Mouse (Mus musculus): ENCODE results near the gene Pfkfb4. TPM values are rescaled to one million over a fixed set of nuclear protein-coding genes. Genes with fewer than 3 reads are reported as not detected.

Pfkfb4 gene
- polyA plus RNA-seq, 1 experiment from 2014 or later, result 3.0 TPM

DNA sequence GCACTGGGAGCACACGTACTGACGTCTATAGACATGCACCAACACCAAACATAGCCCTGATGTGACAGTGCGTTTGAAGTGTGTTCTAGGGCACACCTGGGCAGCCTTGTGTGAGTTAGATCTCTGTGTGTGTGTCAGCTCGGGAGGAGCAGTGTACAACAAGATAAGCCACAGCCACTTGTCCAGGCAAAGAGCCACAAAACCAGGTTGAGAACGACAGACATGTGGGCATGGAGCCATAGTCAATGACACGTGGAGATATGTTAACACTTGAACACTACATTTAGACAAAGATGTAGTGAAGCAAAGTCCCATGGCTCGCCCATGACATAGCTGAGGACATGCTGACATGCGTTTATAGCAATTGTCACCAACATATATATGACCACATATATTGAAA is 21.0 kb upstream of the Pfkfb4 start:
- Histone ChIP-seq H3K27me3 (replicated peaks) (no peaks in the 10 kb centered on the region), H3K9me3 (replicated peaks) (no peaks in the 10 kb centered on the region), H3K27ac (ENCODE audit: poor library complexity, severe bottlenecking) (no peak overlapping the region), H3K4me2 (no peak overlapping the region), H3K9ac (no peak overlapping the region), H3K4me1 (replicated peaks) (no peaks in the 10 kb centered on the region), H3K36me3 (no peaks in the 10 kb centered on the region), H3K4me3 (no peak overlapping the region)
- no peak for ATAC-seq (ENCODE audit: insufficient number of reproducible peaks, low FRiP score)
- 71% methylated on average over 8 of the region's 8 CpGs for WGBS

DNA sequence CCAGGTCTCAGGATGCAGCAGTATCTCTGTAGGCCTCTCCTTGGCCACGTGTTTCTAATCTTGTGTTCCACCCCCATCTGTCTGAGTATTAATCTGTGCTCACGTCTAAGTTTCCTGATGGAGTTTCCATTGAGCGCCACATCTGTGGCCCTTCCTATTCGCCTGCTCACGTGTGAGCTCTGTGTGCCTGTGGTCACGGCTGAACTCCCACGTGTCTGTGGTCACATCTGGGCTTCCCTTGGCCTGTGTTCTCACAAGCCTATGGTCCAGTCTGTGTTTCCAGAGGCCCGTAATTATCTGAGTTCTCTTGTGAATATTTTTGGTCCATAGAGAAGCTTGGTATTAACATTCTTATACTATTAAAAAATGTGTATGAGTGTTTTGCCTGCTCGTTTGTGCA is 15.1 kb upstream of the Pfkfb4 start:
- Histone ChIP-seq H3K4me3 (no peak overlapping the region), H3K27ac (ENCODE audit: poor library complexity, severe bottlenecking) (no peak overlapping the region), H3K4me1 (replicated peaks) (0 out of 2 replicates have a peak, but pooled peaks cover 3% of the 10 kb centered on the region), H3K9ac (no peak overlapping the region), H3K27me3 (replicated peaks) (no peaks in the 10 kb centered on the region), H3K36me3 (no peaks in the 10 kb centered on the region), H3K9me3 (replicated peaks) (no peaks in the 10 kb centered on the region), H3K4me2 (no peak overlapping the region)
- WGBS, result 77% methylated on average over 9 of the region's 9 CpGs
- ATAC-seq (ENCODE audit: insufficient number of reproducible peaks, low FRiP score), result no peak

DNA sequence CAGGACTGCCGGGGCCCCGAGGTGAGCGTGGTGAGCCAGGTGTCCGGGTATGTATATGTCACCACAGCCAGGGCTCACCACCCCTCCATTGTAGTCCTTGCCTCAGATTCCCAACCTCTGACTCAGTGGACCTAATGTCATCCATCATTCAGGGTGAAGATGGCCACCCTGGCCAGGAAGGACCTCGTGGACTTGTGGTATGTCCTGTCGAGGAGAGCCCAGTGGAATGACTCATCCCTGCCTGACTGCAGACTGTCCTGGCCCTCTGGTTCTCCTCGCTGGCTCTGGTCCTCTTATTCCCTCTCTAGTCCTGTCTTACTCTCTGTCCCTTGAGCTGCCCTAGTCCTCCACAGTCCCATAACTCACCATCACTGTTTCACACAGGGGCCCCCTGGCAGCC is 13.6 kb upstream of the Pfkfb4 start:
- Histone ChIP-seq H3K9ac (no peak overlapping the region), H3K4me2 (no peak overlapping the region), H3K36me3 (no peaks in the 10 kb centered on the region), H3K27me3 (replicated peaks) (no peaks in the 10 kb centered on the region), H3K27ac (ENCODE audit: poor library complexity, severe bottlenecking) (no peak overlapping the region), H3K4me3 (no peak overlapping the region), H3K4me1 (replicated peaks) (0 out of 2 replicates have a peak, but pooled peaks cover 3% of the 10 kb centered on the region), H3K9me3 (replicated peaks) (no peaks in the 10 kb centered on the region)
- ATAC-seq (ENCODE audit: insufficient number of reproducible peaks, low FRiP score), result 0 out of 2 replicates have a peak, but pooled peaks have one; percentile 10
- 63% methylated on average over 7 of the region's 7 CpGs for WGBS

DNA sequence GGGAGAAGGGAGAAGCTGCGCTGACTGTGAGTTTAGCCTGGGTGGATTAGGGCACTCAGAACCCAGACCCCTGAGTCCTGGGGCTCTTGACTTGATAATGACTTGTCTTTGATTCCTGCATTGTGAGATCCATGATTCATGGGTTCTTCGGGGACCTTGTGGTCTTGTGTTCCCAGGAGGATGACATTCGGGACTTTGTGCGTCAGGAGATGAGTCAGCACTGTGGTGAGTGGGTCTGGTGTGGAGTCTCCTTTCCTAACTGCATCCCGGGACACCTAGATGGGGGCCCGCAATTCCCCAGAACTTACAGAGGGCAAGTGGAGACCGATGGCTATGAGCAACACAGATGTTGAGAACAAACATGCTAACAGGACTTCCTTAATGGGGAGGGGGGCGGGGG is 9.1 kb upstream of the Pfkfb4 start:
- no peak for ATAC-seq (ENCODE audit: insufficient number of reproducible peaks, low FRiP score)
- H3K9me3 ChIP-seq (replicated peaks), result no peaks in the 10 kb centered on the region
- no peaks in the 10 kb centered on the region for H3K36me3 ChIP-seq
- 77% methylated on average over 8 of the region's 8 CpGs for WGBS
- H3K4me1 ChIP-seq (replicated peaks), result 0 out of 2 replicates have a peak, but pooled peaks cover 3% of the 10 kb centered on the region
- H3K27ac ChIP-seq (ENCODE audit: poor library complexity, severe bottlenecking), result no peak overlapping the region
- H3K9ac ChIP-seq, result no peak overlapping the region
- H3K4me2 ChIP-seq, result no peak overlapping the region
- H3K27me3 ChIP-seq (replicated peaks), result no peaks in the 10 kb centered on the region; the same call in 1 of the 2 replicates
- H3K4me3 ChIP-seq, result no peak overlapping the region

DNA sequence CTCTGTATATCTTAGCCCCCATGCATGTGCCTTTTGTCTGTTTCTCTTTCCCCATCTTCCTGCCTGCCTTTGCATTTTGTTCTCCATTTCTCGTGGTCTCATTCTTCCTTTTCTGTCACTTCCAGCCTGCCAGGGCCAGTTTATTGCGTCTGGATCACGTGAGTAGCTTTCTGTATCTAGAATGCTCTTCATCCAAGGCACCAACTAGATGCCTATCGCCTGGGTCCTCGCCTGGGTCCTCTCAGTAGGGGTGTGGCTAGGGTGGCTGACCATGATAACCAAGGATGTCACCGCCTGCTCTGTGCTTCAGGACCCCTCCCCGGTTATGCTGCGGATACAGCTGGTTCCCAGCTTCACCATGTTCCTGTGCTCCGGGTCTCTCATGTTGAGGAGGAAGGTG is 8.4 kb upstream of the Pfkfb4 start:
- 63% methylated on average over 9 of the region's 9 CpGs for WGBS
- H3K36me3 ChIP-seq, result no peaks in the 10 kb centered on the region
- H3K27ac ChIP-seq (ENCODE audit: poor library complexity, severe bottlenecking), result no peak overlapping the region
- H3K9me3 ChIP-seq (replicated peaks), result no peaks in the 10 kb centered on the region
- H3K9ac ChIP-seq, result no peak overlapping the region
- no peak overlapping the region for H3K4me3 ChIP-seq
- peaks cover 8% of the 10 kb centered on the region for H3K4me1 ChIP-seq (replicated peaks)
- H3K27me3 ChIP-seq (replicated peaks), result no peaks in the 10 kb centered on the region; the same call in 1 of the 2 replicates
- no peak for ATAC-seq (ENCODE audit: insufficient number of reproducible peaks, low FRiP score)
- no peak overlapping the region for H3K4me2 ChIP-seq

DNA sequence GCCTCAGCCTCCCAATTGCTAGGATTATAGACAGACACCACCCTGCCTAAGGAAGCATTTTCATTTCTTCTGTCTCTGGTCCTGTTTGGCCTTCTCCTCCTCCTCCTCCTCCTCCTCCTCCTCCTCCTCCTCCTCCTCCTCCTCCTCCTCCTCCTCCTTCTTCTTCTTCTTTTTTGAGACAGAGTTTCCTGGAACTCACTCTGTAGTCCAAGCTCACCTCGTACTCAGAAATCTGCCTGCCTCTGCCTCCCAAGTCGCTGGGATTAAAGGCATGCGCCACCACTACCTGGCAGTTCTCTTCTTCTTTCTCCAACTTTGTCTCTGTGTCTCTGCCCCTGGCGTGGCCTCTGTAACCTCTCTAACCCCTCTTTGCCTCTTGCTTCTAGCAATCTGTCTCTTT is 5.9 kb upstream of the Pfkfb4 start, which contains the start of gene Ucn2:
Gene Ucn2 (plus strand): TSS at position 301 of the 400 bp plus-strand sequence.
- Histone ChIP-seq H3K4me2 (no peak within 1 kb of the TSS), H3K4me1 (replicated peaks) (peaks cover 30% of the 10 kb centered on the region), H3K36me3 (no peaks in the 10 kb centered on the region), H3K9me3 (replicated peaks) (no peaks in the 10 kb centered on the region), H3K9ac (no peak within 1 kb of the TSS), H3K27ac (ENCODE audit: poor library complexity, severe bottlenecking) (no peak within 1 kb of the TSS), H3K27me3 (replicated peaks) (no peaks in the 10 kb centered on the region; the same call in 1 of the 2 replicates), H3K4me3 (no peak within 1 kb of the TSS)
- no peak for ATAC-seq (ENCODE audit: insufficient number of reproducible peaks, low FRiP score)
- 72% methylated on average over 4 of the region's 4 CpGs for WGBS

DNA sequence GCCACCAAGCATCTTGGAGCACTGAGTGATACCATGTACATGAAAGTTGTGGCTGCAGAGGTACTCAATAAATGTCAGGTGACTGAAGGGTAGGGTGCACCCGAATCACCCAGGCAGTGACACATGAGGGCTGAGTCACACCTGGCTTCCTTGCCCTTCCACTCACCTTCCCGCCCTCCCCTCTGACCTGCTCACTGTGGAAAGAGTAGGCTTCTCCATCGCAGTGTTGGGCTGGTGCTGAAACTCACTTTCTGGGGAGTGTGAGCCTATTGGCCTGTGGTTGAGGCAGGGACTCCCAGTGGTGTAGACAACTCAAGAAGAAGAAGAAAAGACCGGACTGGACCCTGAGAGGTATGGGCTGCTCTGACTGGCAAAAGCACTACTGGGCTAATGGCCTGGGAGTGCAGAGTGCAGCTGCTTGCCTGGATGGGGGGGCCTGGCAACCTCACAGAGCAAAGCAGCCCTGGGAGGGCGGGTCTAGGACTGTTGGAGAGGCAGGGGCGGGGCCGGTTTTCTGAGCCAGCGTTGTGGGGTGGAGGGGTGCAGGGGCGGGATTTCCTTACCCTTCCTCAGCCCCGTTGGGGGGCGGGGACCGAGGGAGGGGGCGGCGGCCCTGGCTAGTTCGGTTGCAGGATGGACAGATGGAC is 3.8 kb upstream of the Pfkfb4 start:
- Histone ChIP-seq H3K27me3 (replicated peaks) (no peaks in the 10 kb centered on the region; the same call in 1 of the 2 replicates), H3K4me2 (peak overlapping the region; percentile 59), H3K9me3 (replicated peaks) (no peaks in the 10 kb centered on the region), H3K9ac (no peak overlapping the region), H3K36me3 (no peaks in the 10 kb centered on the region), H3K4me3 (peak overlapping the region; percentile 21), H3K4me1 (replicated peaks) (peaks cover 39% of the 10 kb centered on the region), H3K27ac (ENCODE audit: poor library complexity, severe bottlenecking) (no peak overlapping the region)
- ATAC-seq (ENCODE audit: insufficient number of reproducible peaks, low FRiP score), result no peak
- WGBS, result 26% methylated on average over 15 of the region's 15 CpGs

DNA sequence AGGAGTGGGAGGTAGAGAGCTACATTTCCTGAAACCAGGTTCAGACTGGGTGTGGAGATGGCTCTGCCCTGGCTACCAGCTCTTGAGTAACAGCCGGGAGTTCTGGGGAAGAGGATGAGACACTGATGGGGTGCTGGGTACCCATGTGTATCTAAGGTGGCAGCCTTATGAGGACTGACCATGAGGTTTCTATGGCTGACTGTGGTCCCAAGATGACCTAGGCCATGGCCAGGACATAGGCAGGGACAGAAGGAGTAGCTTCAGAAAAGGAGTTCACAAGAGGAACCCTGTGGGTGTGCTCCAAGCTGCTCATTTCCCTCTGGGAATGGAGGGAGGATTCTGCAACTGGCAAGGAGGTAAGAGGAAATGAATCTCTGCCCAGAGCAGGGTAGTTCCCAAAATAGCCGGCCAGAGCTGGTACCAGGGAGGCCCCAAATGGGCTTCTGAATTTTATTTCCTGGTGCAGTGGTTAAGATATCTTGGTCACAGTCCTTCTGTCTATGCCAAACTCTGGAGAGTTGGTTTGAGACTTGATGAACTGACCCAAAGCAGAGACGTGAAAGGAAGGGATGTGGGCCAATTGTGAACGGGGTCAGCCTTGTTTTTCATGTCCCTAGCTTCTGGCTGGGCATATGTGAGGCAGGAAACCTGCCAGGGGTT is 1.6 kb upstream of the Pfkfb4 start:
- H3K9me3 ChIP-seq (replicated peaks), result no peaks in the 10 kb centered on the region
- peaks cover 44% of the 10 kb centered on the region for H3K4me1 ChIP-seq (replicated peaks)
- no peak overlapping the region for H3K4me3 ChIP-seq
- no peak for ATAC-seq (ENCODE audit: insufficient number of reproducible peaks, low FRiP score)
- H3K36me3 ChIP-seq, result no peaks in the 10 kb centered on the region
- WGBS, result 75% methylated on average over 4 of the region's 4 CpGs
- no peaks in the 10 kb centered on the region for H3K27me3 ChIP-seq (replicated peaks)
- no peak overlapping the region for H3K9ac ChIP-seq
- no peak overlapping the region for H3K27ac ChIP-seq (ENCODE audit: poor library complexity, severe bottlenecking)
- H3K4me2 ChIP-seq, result no peak overlapping the region

DNA sequence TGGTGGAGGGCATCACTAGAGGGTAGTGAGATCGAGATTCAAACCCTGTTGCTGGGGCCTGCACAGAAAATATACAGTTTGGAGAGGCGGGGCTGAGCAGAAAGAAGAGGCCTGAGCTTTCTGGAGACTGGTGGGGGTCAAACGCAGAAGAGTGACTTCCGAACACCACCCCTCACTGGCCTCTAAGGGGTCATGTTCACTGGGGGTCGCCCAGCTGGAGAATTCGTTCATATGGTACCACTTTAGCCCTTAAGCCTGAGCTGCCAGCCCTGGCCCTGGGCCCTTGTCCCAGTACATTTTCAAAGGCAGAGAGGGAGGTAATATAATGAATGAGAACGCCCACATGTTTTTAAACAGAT is 1.1 kb upstream of the Pfkfb4 start:
- no peak for ATAC-seq (ENCODE audit: insufficient number of reproducible peaks, low FRiP score)
- H3K27ac ChIP-seq (ENCODE audit: poor library complexity, severe bottlenecking), result no peak overlapping the region
- H3K4me1 ChIP-seq (replicated peaks), result peaks cover 44% of the 10 kb centered on the region

DNA sequence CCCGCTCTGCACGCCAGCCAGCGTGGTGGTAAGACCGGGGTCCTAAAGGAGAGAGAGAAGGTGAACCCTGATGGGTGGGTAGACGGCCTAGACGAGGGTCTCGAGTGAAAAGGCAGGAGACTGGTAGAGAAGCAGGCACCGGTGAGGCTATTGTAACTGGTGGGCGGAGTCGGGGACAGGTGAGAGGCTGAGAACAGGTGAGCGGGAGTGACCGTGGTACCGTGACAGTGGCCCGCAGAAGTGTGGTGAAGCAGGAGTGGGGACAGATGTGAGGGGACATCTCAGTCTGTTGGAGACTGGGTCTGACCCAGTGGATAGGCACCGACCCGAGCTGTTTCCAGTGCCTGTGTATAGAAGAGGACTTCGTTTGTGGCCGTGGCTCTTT is 499 bp downstream of the Pfkfb4 start:
- H3K9ac ChIP-seq, result peak overlapping the region; percentile 63
- 0 out of 2 replicates have a peak, but pooled peaks have one; percentile 0 for ATAC-seq (ENCODE audit: insufficient number of reproducible peaks, low FRiP score)
- H3K4me1 ChIP-seq (replicated peaks), result peaks cover 44% of the 10 kb centered on the region
- peak overlapping the region; percentile 56 for H3K4me3 ChIP-seq
- H3K27me3 ChIP-seq (replicated peaks), result no peaks in the 10 kb centered on the region
- no peak overlapping the region for H3K27ac ChIP-seq (ENCODE audit: poor library complexity, severe bottlenecking)
- peak overlapping the region; percentile 83 for H3K4me2 ChIP-seq
- 11% methylated on average over 18 of the region's 18 CpGs for whole genome bisulfite sequencing
- no peaks in the 10 kb centered on the region for H3K9me3 ChIP-seq (replicated peaks)
- no peaks in the 10 kb centered on the region for H3K36me3 ChIP-seq

More for the DNA sequence above, 1.1 kb upstream of the Pfkfb4 start:
- Histone ChIP-seq H3K27me3 (replicated peaks) (no peaks in the 10 kb centered on the region), H3K4me2 (no peak overlapping the region), H3K9ac (no peak overlapping the region), H3K4me3 (no peak overlapping the region), H3K36me3 (no peaks in the 10 kb centered on the region), H3K9me3 (replicated peaks) (no peaks in the 10 kb centered on the region)
- WGBS, result 73% methylated on average over 7 of the region's 7 CpGs

DNA sequence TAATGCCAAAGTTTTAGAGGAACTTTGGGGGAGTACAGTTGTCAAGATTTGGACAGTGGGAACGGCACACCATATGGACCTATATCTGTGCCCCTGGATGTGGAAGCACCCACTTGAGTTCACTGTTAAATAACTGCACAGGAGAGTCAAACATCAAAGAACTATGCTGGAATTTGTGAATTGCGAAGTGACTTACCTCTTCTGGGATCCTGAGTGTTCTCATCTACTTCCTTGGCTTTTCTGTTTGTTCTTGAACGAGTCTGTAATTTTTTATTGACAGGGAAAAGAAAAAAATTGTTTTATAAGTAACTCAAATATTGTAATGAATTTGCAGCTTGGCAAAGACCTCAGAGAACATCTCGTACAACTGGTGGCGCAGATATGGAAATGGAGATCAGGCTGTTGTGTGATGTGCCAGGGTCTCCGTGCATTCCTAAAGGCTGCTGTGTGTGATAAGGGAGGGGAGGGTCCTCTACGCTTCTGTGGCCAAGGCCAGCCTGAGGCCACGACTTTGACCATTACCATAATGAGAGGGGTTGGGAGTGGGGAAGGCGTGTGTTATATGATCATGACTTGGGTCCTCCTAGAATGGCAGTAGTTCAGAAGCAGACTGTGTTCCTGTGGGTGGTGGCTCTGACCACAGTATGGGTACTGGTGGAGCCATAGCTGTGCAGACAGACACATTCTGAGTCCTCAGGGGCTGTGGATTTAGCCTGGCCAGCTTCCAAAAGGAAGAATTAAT is 1.2 kb downstream of the Pfkfb4 start:
- peak overlapping the region; percentile 83 for H3K4me2 ChIP-seq
- H3K9me3 ChIP-seq (replicated peaks), result no peaks in the 10 kb centered on the region
- H3K4me3 ChIP-seq, result peak overlapping the region; percentile 56; the same call in 1 of the 2 replicates
- no peak overlapping the region for H3K27ac ChIP-seq (ENCODE audit: poor library complexity, severe bottlenecking)
- no peak for ATAC-seq (ENCODE audit: insufficient number of reproducible peaks, low FRiP score)
- H3K4me1 ChIP-seq (replicated peaks), result peaks cover 42% of the 10 kb centered on the region
- H3K9ac ChIP-seq, result no peak overlapping the region
- 49% methylated on average over 9 of the region's 9 CpGs for WGBS
- no peaks in the 10 kb centered on the region for H3K36me3 ChIP-seq
- H3K27me3 ChIP-seq (replicated peaks), result no peaks in the 10 kb centered on the region

Data from heart, embryonic 12.5 days (tissue).